Mouse (Mus musculus): ENCODE results near the gene Aif1l. TPM values are rescaled to one million over a fixed set of nuclear protein-coding genes. Genes with fewer than 3 reads are reported as not detected.

Gene Aif1l
- polyA plus RNA-seq, 1 experiment: not detected

GRCm38 (mm10) chr2:31960986-31961385 is 11.0 kb downstream of the Aif1l start:
- TF ChIP-seq POLR2A (IDR thresholded peaks at IDR 0.05; ENCODE audit: insufficient read depth, low read depth, low read length) (no peak), CTCF (IDR thresholded peaks at IDR 0.05; ENCODE audit: insufficient read depth, low read depth, low read length) (no peak)
- Histone ChIP-seq H3K4me1 (ENCODE audit: control insufficient read depth, insufficient read depth, low read length) (peaks cover 10% of the 10 kb centered on the region; the same call in 1 of the 2 replicates), H3K4me3 (ENCODE audit: insufficient read depth, low read depth, low read length) (no peak overlapping the region), H3K27ac (ENCODE audit: insufficient read depth, low read depth, low read length) (no peak overlapping the region)
- WGBS: 93% methylated on average over 8 of the region's 8 CpGs

GRCm38 (mm10) chr2:31961791-31962222 is 11.9 kb downstream of the Aif1l start:
- WGBS: 47% methylated on average over 4 of the region's 4 CpGs
- peaks cover 10% of the 10 kb centered on the region; the same call in 1 of the 2 replicates for H3K4me1 ChIP-seq (ENCODE audit: control insufficient read depth, insufficient read depth, low read length)
- TF ChIP-seq POLR2A (IDR thresholded peaks at IDR 0.05; ENCODE audit: insufficient read depth, low read depth, low read length): no peak
- TF ChIP-seq CTCF (IDR thresholded peaks at IDR 0.05; ENCODE audit: insufficient read depth, low read depth, low read length): no peak
- peak overlapping the region; percentile 36 for H3K27ac ChIP-seq (ENCODE audit: insufficient read depth, low read depth, low read length)
- H3K4me3 ChIP-seq (ENCODE audit: insufficient read depth, low read depth, low read length): no peak overlapping the region

GRCm38 (mm10) chr2:31962501-31963224 is 12.7 kb downstream of the Aif1l start:
- Histone ChIP-seq H3K4me1 (ENCODE audit: control insufficient read depth, insufficient read depth, low read length) (peaks cover 10% of the 10 kb centered on the region; the same call in 1 of the 2 replicates), H3K4me3 (ENCODE audit: insufficient read depth, low read depth, low read length) (no peak overlapping the region), H3K27ac (ENCODE audit: insufficient read depth, low read depth, low read length) (0 out of 2 replicates have a peak overlapping the region, but pooled peaks have one; percentile 36)
- 46% methylated on average over 8 of the region's 8 CpGs for WGBS
- TF ChIP-seq CTCF (IDR thresholded peaks at IDR 0.05; ENCODE audit: insufficient read depth, low read depth, low read length) (no peak), POLR2A (IDR thresholded peaks at IDR 0.05; ENCODE audit: insufficient read depth, low read depth, low read length) (no peak)

- 0 out of 2 replicates have a peak overlapping the region, but pooled peaks have one; percentile 6 for H3K27ac ChIP-seq (ENCODE audit: insufficient read depth, low read depth, low read length)
- 55% methylated on average over 7 of the region's 7 CpGs for WGBS
- no peak overlapping the region for H3K4me3 ChIP-seq (ENCODE audit: insufficient read depth, low read depth, low read length)
- TF ChIP-seq POLR2A (IDR thresholded peaks at IDR 0.05; ENCODE audit: insufficient read depth, low read depth, low read length) (no peak), CTCF (IDR thresholded peaks at IDR 0.05; ENCODE audit: insufficient read depth, low read depth, low read length) (no peak)
- H3K4me1 ChIP-seq (ENCODE audit: control insufficient read depth, insufficient read depth, low read length): peaks cover 10% of the 10 kb centered on the region; the same call in 1 of the 2 replicates
Observed at GRCm38 (mm10) chr2:31963491-31963890, 13.6 kb downstream of the Aif1l start.

- TF ChIP-seq POLR2A (IDR thresholded peaks at IDR 0.05; ENCODE audit: insufficient read depth, low read depth, low read length) (no peak), CTCF (IDR thresholded peaks at IDR 0.05; ENCODE audit: insufficient read depth, low read depth, low read length) (no peak)
- H3K27ac ChIP-seq (ENCODE audit: insufficient read depth, low read depth, low read length): no peak overlapping the region
- 88% methylated on average over 3 of the region's 3 CpGs for WGBS
Observed at GRCm38 (mm10) chr2:31964191-31964590, 14.3 kb downstream of the Aif1l start.

GRCm38 (mm10) chr2:31965110-31965509 is 15.2 kb downstream of the Aif1l start:
- no peak overlapping the region for H3K4me3 ChIP-seq (ENCODE audit: insufficient read depth, low read depth, low read length)
- H3K27ac ChIP-seq (ENCODE audit: insufficient read depth, low read depth, low read length): no peak overlapping the region
- H3K4me1 ChIP-seq (ENCODE audit: control insufficient read depth, insufficient read depth, low read length): peaks cover 10% of the 10 kb centered on the region; the same call in 1 of the 2 replicates
- TF ChIP-seq POLR2A (IDR thresholded peaks at IDR 0.05; ENCODE audit: insufficient read depth, low read depth, low read length): no peak
- TF ChIP-seq CTCF (IDR thresholded peaks at IDR 0.05; ENCODE audit: insufficient read depth, low read depth, low read length): no peak

More at GRCm38 (mm10) chr2:31964191-31964590, 14.3 kb downstream of the Aif1l start:
- Histone ChIP-seq H3K4me1 (ENCODE audit: control insufficient read depth, insufficient read depth, low read length) (peaks cover 10% of the 10 kb centered on the region; the same call in 1 of the 2 replicates), H3K4me3 (ENCODE audit: insufficient read depth, low read depth, low read length) (no peak overlapping the region)

GRCm38 (mm10) chr2:31966801-31967200 is 16.9 kb downstream of the Aif1l start:
- WGBS: 78% methylated on average over 8 of the region's 8 CpGs
- Histone ChIP-seq H3K4me3 (ENCODE audit: insufficient read depth, low read depth, low read length) (no peak overlapping the region), H3K27ac (ENCODE audit: insufficient read depth, low read depth, low read length) (no peak overlapping the region), H3K4me1 (ENCODE audit: control insufficient read depth, insufficient read depth, low read length) (peaks cover 7% of the 10 kb centered on the region; the same call in 1 of the 2 replicates)
- TF ChIP-seq CTCF (IDR thresholded peaks at IDR 0.05; ENCODE audit: insufficient read depth, low read depth, low read length): no peak
- TF ChIP-seq POLR2A (IDR thresholded peaks at IDR 0.05; ENCODE audit: insufficient read depth, low read depth, low read length): no peak

- WGBS: 90% methylated on average over 4 of the region's 4 CpGs
- Histone ChIP-seq H3K4me3 (ENCODE audit: insufficient read depth, low read depth, low read length) (no peak overlapping the region), H3K27ac (ENCODE audit: insufficient read depth, low read depth, low read length) (no peak overlapping the region), H3K4me1 (ENCODE audit: control insufficient read depth, insufficient read depth, low read length) (peaks cover 2% of the 10 kb centered on the region; the same call in 1 of the 2 replicates)
- no peak for TF ChIP-seq POLR2A (IDR thresholded peaks at IDR 0.05; ENCODE audit: insufficient read depth, low read depth, low read length)
- TF ChIP-seq CTCF (IDR thresholded peaks at IDR 0.05; ENCODE audit: insufficient read depth, low read depth, low read length): no peak
Observed at GRCm38 (mm10) chr2:31972589-31972988, 22.6 kb downstream of the Aif1l start.

- TF ChIP-seq POLR2A (IDR thresholded peaks at IDR 0.05; ENCODE audit: insufficient read depth, low read depth, low read length) (peak; percentile 80; the same call in 1 of the 2 replicates), CTCF (IDR thresholded peaks at IDR 0.05; ENCODE audit: insufficient read depth, low read depth, low read length) (no peak)
- WGBS: under 1% methylated on average over 60 of the region's 60 CpGs
- H3K4me1 ChIP-seq (ENCODE audit: control insufficient read depth, insufficient read depth, low read length): peaks cover 2% of the 10 kb centered on the region; the same call in 1 of the 2 replicates
- H3K4me3 ChIP-seq (ENCODE audit: insufficient read depth, low read depth, low read length): peak within 1 kb of the TSS; percentile 93
- H3K27ac ChIP-seq (ENCODE audit: insufficient read depth, low read depth, low read length): peak within 1 kb of the TSS; percentile 69
Observed at GRCm38 (mm10) chr2:31974141-31974808, 24.3 kb downstream of the Aif1l start, which contains the start of gene Nup214. Gene Nup214, plus strand, starts transcription at chr2:31974436.

Data from olfactory bulb, adult 2 months (tissue).